Mouse (Mus musculus) spleen, adult 2 months (tissue): ENCODE data around the gene Pdhx.

ENCODE experiments used
- CTCF ChIP-seq: fragments of 200-500 bp; IDR thresholded peaks from 2 replicates; pipeline ENCODE4 v1.5.1; 2011; ENCODE audit warnings: mild to moderate bottlenecking, inconsistent platforms; ENCODE audit not compliant: insufficient read depth, insufficient read length, insufficient replicate concordance; ENCODE audit errors: extremely low read depth
- POLR2A ChIP-seq: fragments of 200-500 bp; IDR thresholded peaks from 2 replicates; pipeline ENCODE4 v1.6.1; 2011; ENCODE audit warnings: low read depth, low read length, inconsistent platforms

DNA sequence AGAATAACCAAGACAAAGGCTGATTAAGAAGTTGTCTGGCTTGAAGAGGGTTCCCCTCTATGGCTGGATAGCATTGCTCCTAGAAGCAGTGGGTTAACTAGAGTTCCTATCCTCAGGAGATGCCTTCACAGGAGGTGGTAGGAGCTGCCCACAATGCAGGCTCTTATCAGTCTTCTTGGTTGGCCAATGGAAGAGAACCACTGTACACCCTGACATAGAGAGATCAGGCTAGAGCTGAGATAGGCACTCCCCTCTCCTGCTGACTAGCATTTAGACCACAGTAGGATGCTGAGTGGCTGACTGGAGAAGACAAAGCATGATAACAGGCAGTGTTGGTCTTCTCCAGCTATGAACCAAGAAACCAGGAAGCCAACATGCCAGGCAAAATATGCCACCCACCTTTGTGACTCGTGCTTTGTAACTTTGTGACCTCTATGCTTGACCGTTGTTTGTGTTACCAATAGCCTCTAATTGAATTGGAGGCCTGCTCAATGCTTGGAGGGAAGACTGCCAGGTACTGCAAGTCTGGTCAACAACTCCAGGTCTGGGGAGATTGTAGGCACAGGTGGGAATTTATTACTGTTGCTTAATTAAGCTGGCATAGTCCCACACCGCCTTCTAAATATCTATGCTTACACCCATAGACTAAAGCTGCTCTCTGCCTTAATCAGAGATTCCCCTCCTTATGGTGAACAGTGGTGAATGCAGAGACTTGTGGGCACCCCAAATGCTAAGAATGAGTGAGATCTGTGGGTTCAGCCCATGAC lies 79.3 kb downstream of the Pdhx start:
- TF ChIP-seq CTCF (no peak), POLR2A (no peak)
